Mouse (Mus musculus): ENCODE data around the gene Pou3f3. TPM values are rescaled to one million over a fixed set of nuclear protein-coding genes. Genes with fewer than 3 reads are reported as not detected.

The Pou3f3 gene
- total RNA-seq, 2 experiments from 2014 or later: not detected

GRCm38 (mm10) chr1:42694290-42694664, 1.3 kb upstream of the Pou3f3 start:
- no peak for ATAC-seq (replicated peaks; ENCODE audit: poor library complexity, severe bottlenecking)

GRCm38 (mm10) chr1:42694665-42695577, 647 bp upstream of the Pou3f3 start:
- ATAC-seq (replicated peaks; ENCODE audit: poor library complexity, severe bottlenecking): no peak

DNA sequence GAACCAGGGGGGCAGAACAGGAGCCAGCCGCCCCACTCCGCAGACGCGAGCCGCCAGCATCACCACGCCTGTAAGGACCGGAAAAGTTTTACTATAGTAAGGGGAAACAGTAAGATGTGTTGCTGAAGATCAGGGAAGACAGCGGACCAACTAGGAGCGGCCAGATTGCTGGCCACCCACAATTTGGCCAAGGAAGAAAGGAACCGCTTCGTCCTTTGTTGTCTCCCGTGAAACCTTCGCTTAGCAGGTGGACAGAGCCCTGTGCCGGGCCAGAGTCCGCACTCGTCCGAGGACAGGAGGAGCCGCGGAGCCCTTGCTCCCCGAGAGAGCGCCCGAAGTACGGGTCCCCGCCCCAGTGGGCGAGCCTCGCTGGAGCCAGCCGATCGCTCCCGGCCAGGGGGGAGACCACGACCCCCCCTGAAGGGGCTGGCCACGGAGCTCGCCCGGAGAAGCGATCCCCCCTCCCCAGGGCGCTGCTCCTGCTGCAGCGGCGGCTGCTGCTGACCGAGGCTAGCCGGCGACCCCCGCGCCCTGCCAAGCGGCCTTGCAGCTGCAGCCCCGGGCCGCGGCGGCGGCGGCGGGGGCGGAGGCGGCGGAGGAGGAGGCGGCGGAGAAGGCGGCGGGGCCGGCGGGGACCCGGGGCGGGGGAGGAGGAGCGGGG, 933 bp downstream of the Pou3f3 start:
- no peak for ATAC-seq (replicated peaks; ENCODE audit: poor library complexity, severe bottlenecking)

DNA sequence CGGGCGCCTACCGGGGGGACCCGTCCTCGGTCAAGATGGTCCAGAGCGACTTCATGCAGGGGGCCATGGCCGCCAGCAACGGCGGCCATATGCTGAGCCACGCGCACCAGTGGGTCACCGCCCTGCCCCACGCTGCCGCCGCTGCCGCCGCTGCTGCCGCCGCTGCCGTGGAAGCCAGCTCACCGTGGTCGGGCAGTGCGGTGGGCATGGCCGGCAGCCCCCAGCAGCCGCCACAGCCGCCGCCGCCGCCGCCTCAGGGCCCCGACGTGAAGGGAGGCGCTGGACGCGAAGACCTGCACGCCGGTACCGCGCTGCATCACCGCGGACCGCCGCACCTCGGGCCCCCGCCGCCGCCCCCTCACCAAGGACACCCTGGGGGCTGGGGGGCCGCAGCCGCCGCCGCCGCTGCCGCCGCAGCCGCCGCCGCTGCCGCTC, 1.8 kb downstream of the Pou3f3 start:
- no peak for ATAC-seq (replicated peaks; ENCODE audit: poor library complexity, severe bottlenecking)

DNA sequence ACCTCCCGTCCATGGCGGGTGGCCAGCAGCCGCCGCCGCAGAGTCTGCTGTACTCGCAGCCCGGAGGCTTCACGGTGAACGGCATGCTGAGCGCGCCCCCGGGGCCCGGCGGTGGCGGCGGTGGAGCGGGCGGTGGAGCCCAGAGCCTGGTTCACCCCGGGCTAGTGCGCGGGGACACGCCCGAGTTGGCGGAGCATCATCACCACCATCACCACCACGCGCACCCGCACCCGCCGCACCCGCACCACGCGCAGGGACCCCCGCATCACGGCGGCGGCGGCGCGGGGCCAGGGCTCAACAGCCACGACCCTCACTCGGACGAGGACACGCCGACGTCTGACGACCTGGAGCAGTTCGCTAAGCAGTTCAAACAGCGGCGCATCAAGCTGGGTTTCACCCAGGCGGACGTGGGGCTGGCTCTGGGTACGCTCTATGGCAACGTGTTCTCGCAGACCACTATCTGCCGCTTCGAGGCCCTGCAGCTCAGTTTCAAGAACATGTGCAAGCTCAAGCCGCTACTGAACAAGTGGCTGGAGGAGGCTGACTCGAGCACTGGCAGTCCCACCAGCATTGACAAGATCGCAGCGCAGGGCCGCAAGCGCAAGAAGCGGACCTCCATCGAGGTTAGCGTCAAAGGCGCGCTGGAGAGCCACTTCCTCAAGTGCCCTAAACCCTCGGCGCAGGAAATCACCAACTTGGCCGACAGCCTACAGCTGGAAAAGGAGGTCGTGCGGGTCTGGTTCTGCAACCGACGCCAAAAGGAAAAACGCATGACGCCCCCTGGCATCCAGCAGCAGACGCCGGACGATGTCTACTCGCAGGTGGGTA, 2.4 kb downstream of the Pou3f3 start:
- ATAC-seq (replicated peaks; ENCODE audit: poor library complexity, severe bottlenecking): peak; percentile 38; the same call in 1 of the 2 replicates

DNA sequence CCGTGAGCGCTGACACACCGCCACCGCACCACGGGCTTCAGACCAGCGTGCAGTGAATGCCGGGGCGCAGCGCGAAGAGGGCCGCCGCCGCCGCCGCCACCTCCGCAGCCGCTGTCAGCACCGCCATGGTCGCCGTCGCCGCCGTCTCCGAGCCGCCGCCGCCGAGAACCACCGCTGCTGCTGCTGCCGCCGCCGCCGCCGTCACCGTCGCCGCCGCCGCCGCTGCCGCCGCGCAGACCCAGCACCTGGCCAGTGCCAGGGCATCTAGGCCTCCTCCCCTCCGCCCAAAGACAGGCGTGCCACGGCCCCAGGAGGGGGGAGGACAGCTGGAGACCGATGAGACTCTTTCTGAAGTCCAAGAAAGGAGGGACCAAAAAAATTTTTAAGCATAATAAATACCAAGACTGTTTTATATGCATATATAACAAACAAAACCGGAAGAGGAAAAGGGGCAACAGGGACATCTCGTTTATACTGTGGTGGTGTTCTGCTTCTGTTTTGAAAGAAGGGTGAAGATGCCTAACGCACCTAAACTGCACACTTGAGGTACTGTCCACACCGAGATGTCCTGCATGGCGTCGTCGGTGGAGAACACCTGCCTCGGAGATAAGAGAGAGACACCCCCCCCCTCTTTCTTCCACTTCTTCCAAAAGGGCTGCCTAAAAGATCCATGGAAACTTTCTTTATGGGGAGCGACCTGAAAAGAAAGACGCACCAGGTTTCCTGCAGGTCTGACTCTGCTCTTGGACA, 3.2 kb downstream of the Pou3f3 start:
- peak; percentile 20; the same call in 1 of the 2 replicates for ATAC-seq (replicated peaks; ENCODE audit: poor library complexity, severe bottlenecking)

DNA sequence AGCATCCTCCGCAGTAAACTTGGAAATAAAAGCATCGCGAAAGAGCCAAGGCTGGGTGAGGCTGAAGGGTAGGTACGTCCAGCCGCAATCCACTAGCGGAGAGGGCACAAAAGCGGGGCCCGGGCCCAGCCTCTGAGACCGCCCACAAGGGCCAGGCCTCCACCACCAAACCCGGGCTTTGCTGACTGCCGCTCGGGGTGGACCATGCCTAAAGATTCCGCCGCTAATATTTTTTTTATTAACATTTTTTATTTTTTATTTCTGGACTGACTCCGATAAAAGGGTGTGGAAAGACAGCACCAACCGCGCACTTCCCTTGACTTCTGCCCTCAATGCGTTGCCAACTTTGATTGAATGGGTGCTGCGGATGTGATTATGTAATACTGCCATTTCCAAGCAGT, 3.9 kb downstream of the Pou3f3 start:
- no peak for ATAC-seq (replicated peaks; ENCODE audit: poor library complexity, severe bottlenecking)

- no peak for ATAC-seq (replicated peaks; ENCODE audit: poor library complexity, severe bottlenecking)
Measured at GRCm38 (mm10) chr1:42700171-42700570, 4.6 kb downstream of the Pou3f3 start.

GRCm38 (mm10) chr1:42700815-42701214, 5.2 kb downstream of the Pou3f3 start:
- ATAC-seq (replicated peaks; ENCODE audit: poor library complexity, severe bottlenecking): no peak

GRCm38 (mm10) chr1:42701833-42702611, 6.5 kb downstream of the Pou3f3 start:
- ATAC-seq (replicated peaks; ENCODE audit: poor library complexity, severe bottlenecking): no peak

- no peak for ATAC-seq (replicated peaks; ENCODE audit: poor library complexity, severe bottlenecking)
Measured at GRCm38 (mm10) chr1:42702984-42703383, 7.4 kb downstream of the Pou3f3 start.

DNA sequence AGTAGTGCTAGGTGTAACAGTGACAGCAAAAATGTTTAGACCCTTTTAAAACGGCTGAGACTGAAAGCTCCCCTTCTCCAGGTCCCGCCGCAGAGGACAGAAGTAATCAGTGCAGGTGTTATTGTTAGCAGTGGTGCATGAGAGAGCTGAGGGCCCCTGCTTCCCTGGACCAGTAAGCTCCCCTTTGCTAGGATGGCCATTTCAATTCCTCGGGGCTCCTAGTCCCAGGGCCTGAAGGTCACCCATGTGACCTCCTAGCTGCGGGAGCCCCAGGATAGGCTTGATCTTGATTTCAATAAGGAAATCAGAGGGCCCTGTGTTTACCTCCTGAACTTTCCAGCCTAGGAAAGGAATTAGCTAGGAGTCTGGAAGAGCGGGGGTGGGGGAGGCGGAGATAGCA, 7.9 kb downstream of the Pou3f3 start:
- ATAC-seq (replicated peaks; ENCODE audit: poor library complexity, severe bottlenecking): no peak

DNA sequence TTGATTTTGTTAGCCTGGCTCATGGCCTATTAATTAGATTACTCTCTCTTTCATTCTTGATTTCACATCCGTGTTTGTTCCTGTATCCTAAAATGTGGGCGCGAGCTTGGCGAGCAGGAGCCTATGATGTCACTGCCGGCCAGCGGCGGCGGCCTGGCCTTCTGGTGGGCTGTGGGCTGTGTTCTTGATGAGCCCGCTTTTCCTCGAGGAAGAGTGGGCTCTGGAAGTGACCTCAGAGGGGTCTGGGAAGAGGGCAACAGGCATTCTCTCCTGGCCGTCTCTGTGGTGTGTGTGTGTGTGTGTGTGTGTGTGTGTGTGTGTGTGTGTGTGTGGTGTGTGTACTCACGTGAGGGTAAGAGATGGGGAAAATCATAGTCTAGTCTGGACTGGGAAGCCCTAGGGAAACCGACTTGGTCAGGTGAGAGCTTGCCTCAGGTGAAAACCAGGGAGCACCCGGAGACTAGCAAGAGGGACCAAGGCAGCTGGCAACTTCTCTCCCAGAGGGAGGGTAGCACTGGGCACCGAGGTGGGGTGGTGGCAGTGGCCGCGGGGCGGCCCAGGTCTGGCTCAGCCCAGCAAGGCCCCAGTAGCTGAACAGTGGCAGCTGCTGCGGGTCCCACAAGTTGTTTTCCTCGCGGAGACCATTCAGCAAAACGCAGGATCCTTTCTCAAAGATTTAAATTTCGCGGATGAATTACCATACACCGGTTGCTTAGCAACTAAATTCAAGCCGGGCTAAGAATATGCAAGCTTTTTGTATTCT, 8.5 kb downstream of the Pou3f3 start:
- ATAC-seq (replicated peaks; ENCODE audit: poor library complexity, severe bottlenecking): peak; percentile 44

GRCm38 (mm10) chr1:42704981-42705810, 9.6 kb downstream of the Pou3f3 start:
- ATAC-seq (replicated peaks; ENCODE audit: poor library complexity, severe bottlenecking): no peak

DNA sequence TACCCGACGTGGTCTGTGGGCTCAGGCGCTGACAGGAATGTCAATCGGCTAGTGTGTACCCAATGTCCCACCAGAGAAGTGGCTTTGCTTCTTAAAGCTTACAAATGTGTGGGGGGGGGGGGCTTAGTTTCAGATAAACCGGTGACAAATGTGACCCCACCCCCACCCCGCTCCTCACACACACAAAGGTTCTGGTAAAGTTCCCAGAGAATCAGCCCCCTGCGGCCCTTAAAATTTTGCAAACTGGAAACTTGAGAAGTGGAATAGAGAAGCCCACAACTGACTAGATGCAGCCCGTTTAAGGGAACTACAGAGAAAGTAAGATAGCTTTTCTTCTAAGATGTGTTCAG, 10.2 kb downstream of the Pou3f3 start:
- ATAC-seq (replicated peaks; ENCODE audit: poor library complexity, severe bottlenecking): no peak

DNA sequence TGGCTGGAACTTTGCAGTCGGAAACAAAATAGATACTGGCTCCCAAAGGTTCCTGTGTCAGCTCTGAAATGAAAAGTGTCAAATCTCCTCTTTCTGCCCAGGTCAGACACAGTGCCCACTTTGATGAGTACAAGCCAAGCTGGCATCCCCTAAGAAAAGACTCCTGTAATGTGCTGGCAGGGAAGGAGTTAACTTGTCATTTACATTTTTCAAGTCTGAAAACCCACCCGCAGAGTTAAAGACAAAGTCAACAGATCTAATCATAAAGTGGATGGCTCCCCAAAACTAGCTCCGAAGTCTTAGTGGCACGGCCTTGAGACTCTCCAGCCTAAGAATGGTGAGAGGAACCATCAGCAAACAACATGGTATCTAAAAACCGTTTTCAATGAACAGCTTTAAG, 11.6 kb downstream of the Pou3f3 start:
- ATAC-seq (replicated peaks; ENCODE audit: poor library complexity, severe bottlenecking): no peak

- no peak for ATAC-seq (replicated peaks; ENCODE audit: poor library complexity, severe bottlenecking)
Measured at GRCm38 (mm10) chr1:42707611-42708130, 12.1 kb downstream of the Pou3f3 start.

GRCm38 (mm10) chr1:42709024-42709423, 13.5 kb downstream of the Pou3f3 start:
- ATAC-seq (replicated peaks; ENCODE audit: poor library complexity, severe bottlenecking): no peak

Measured in granulocyte monocyte progenitor cell, adult 5-6 weeks (primary cell).